Mouse (Mus musculus): Measurements from ENCODE around the gene Gpsm3. TPM values are rescaled to one million over a fixed set of nuclear protein-coding genes. Genes with fewer than 3 reads are reported as not detected.
A peak's percentile ranks its signal among the peaks of the same experiment; 100 is the strongest.

Gene Gpsm3
- polyA plus RNA-seq, 1 experiment from 2014 or later = 28.5 TPM

DNA sequence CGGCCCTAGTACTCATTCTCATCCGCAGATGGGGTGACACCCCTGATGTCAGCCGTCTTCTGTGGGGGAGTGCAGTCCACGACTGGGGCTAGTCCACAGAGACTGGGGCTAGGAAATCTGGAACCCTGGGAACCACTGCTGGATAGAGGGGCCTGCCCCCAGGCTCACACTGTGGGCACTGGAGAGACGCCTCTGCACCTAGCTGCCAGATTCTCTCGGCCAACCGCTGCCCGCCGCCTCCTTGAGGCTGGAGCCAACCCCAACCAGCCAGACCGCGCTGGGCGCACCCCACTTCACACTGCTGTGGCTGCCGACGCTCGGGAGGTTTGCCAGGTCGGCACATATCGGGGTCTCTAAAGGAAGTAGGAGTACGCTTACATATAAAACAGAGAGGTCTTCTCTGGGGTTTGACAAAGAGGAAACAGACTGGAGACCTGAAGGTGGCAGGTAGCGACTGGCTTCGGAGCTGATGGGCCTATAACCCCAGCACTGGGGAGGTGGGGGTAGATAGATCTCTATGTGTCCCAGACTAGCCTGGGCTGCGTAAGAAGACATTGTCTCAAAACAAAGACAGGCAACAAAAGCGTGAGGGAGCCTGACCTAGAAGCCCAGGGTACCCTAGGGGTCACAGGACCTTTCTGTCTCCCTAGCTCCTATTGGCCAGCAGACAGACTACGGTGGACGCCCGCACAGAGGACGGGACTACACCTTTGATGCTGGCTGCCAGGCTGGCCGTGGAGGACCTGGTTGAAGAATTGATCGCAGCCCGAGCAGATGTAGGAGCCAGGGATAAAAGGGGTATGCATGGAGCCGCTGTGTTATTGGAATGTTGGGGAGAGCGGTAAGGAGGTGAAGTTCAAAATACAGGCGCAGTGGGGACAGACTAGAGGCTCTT lies 3.5 kb upstream of the Gpsm3 start:
- H3K4me3 ChIP-seq (replicated peaks; ENCODE audit: low read depth, low read length) = peak overlapping the region; percentile 74
- no peaks in the 10 kb centered on the region for H3K9me3 ChIP-seq (replicated peaks; ENCODE audit: low read length)
- TF ChIP-seq CTCF (IDR thresholded peaks at IDR 0.05; ENCODE audit: low read depth) = no peak
- H3K27me3 ChIP-seq (ENCODE audit: insufficient read depth, low read length) = no peaks in the 10 kb centered on the region
- H3K27ac ChIP-seq = peak overlapping the region; percentile 89; the same call in 1 of the 2 replicates
- 24% methylated on average over 32 of the region's 32 CpGs for WGBS
- H3K4me2 ChIP-seq (ENCODE audit: low read length) = peak overlapping the region; percentile 98
- H3K9ac ChIP-seq (ENCODE audit: low read depth, low read length) = peak overlapping the region; percentile 85; the same call in 1 of the 2 replicates
- H3K36me3 ChIP-seq (ENCODE audit: insufficient read depth, low read length) = no peaks in the 10 kb centered on the region
- peaks cover 36% of the 10 kb centered on the region for H3K4me1 ChIP-seq (replicated peaks; ENCODE audit: insufficient read depth, low read length)
- no peak for DNase-seq (ENCODE audit: low spot score)
- ATAC-seq (replicated peaks; ENCODE audit: low FRiP score, low read depth) = no peak

DNA sequence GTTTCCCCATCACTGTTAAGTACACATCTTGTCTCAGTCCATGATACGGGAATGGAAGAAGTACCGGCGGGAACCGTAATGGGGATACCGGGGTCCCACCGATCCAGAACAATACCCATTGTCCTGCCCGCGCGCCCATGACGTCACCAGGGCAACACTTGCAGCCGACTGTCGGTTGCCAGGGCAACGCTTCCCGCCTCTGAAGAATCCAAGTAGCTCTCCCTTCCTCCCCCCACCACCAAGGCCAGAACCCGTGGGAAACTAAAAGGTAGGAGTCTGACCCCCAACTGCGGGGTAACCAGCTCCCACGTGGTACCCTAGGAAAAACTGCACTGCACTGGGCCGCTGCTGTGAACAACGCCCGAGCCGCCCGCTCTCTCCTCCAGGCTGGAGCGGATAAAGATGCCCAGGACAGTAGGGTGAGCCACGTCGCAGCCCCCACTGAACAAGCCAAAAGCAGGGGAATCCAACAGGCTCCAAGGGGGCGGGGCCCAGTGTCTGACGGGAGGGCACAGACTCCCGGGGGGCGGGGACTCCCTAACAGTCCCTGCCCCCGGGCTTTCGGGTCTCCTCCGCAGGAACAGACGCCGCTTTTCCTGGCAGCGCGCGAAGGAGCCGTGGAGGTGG lies 2.7 kb upstream of the Gpsm3 start:
- H3K4me3 ChIP-seq (replicated peaks; ENCODE audit: low read depth, low read length) = peak overlapping the region; percentile 74
- no peaks in the 10 kb centered on the region for H3K36me3 ChIP-seq (ENCODE audit: insufficient read depth, low read length)
- ATAC-seq (replicated peaks; ENCODE audit: low FRiP score, low read depth) (peak; percentile 57), DNase-seq (ENCODE audit: low spot score) (peak; percentile 96)
- WGBS = under 1% methylated on average over 38 of the region's 38 CpGs
- TF ChIP-seq CTCF (IDR thresholded peaks at IDR 0.05; ENCODE audit: low read depth) = no peak
- H3K27ac ChIP-seq = peak overlapping the region; percentile 89
- H3K9me3 ChIP-seq (replicated peaks; ENCODE audit: low read length) = no peaks in the 10 kb centered on the region
- H3K4me2 ChIP-seq (ENCODE audit: low read length) = peak overlapping the region; percentile 98
- H3K4me1 ChIP-seq (replicated peaks; ENCODE audit: insufficient read depth, low read length) = peaks cover 43% of the 10 kb centered on the region
- H3K9ac ChIP-seq (ENCODE audit: low read depth, low read length) = peak overlapping the region; percentile 85
- no peaks in the 10 kb centered on the region for H3K27me3 ChIP-seq (ENCODE audit: insufficient read depth, low read length)

DNA sequence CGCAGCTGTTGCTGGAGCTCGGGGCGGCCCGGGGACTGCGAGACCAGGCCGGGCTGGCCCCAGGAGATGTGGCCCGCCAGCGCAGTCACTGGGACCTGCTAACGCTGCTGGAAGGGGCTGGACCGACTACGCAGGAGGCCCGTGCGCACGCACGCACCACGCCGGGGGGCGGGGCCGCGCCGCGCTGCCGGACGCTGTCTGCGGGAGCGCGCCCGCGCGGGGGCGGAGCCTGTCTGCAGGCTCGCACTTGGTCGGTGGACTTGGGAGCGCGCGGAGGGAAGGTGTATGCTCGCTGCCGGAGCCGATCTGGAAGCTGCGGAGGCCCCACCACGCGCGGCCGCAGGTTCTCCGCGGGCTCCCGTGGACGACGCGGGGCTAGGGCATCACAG lies 2.2 kb upstream of the Gpsm3 start:
- DNase-seq (ENCODE audit: low spot score) = peak; percentile 95
- WGBS = under 1% methylated on average over 48 of the region's 50 CpGs
- Histone ChIP-seq H3K27ac (peak overlapping the region; percentile 89), H3K36me3 (ENCODE audit: insufficient read depth, low read length) (no peaks in the 10 kb centered on the region), H3K4me3 (replicated peaks; ENCODE audit: low read depth, low read length) (peak overlapping the region; percentile 74), H3K4me2 (ENCODE audit: low read length) (peak overlapping the region; percentile 98), H3K9me3 (replicated peaks; ENCODE audit: low read length) (no peaks in the 10 kb centered on the region), H3K9ac (ENCODE audit: low read depth, low read length) (peak overlapping the region; percentile 85), H3K27me3 (ENCODE audit: insufficient read depth, low read length) (no peaks in the 10 kb centered on the region), H3K4me1 (replicated peaks; ENCODE audit: insufficient read depth, low read length) (peaks cover 43% of the 10 kb centered on the region)
- ATAC-seq (replicated peaks; ENCODE audit: low FRiP score, low read depth) = peak; percentile 71
- TF ChIP-seq CTCF (IDR thresholded peaks at IDR 0.05; ENCODE audit: low read depth) = no peak

DNA sequence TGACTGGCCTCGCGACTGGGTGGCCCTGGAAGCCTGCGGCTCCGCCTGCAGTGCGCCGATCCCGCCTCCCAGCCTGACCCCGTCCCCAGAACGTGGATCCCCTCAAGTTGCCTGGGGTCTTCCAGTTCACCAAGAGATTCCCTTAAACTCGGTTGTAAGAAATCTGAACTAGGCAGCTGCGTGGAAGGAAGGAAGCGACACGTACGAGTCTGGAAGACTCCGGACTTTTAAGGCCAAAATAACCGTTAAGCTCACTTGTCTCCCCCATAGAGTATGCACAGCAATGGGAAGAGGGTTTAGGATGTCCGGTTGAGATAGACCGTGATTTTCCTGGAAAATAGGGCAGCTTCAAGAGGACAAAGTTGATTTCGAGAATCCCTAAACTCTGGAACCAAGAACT lies 1.8 kb upstream of the Gpsm3 start:
- Histone ChIP-seq H3K36me3 (ENCODE audit: insufficient read depth, low read length) (no peaks in the 10 kb centered on the region), H3K4me1 (replicated peaks; ENCODE audit: insufficient read depth, low read length) (peaks cover 43% of the 10 kb centered on the region), H3K9me3 (replicated peaks; ENCODE audit: low read length) (no peaks in the 10 kb centered on the region), H3K27ac (peak overlapping the region; percentile 89), H3K9ac (ENCODE audit: low read depth, low read length) (peak overlapping the region; percentile 85), H3K27me3 (ENCODE audit: insufficient read depth, low read length) (no peaks in the 10 kb centered on the region), H3K4me3 (replicated peaks; ENCODE audit: low read depth, low read length) (peak overlapping the region; percentile 74), H3K4me2 (ENCODE audit: low read length) (peak overlapping the region; percentile 98)
- ATAC-seq (replicated peaks; ENCODE audit: low FRiP score, low read depth) (no peak; the same call in 1 of the 2 replicates), DNase-seq (ENCODE audit: low spot score) (no peak)
- WGBS = 2% methylated on average over 19 of the region's 19 CpGs
- no peak for TF ChIP-seq CTCF (IDR thresholded peaks at IDR 0.05; ENCODE audit: low read depth)

DNA sequence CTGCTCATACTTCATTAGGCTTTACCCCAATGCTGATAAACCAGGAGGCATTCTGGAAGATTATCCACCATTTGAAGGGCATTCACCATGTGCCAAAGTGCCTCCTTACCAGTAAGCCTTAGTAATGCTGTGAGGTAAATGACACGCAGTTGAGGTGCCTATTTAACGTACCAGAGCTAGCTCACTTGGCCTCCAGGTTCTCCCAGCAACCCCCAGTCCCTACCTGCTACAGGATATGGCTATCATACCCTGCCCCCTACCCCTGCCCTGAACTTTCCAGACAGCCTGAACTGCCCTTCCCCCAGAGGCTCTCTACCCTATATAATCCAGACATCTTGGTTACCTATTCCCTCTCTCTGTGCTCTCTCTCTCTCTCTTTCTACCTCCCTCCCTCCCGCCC lies 839 bp upstream of the Gpsm3 start:
- ATAC-seq (replicated peaks; ENCODE audit: low FRiP score, low read depth) (no peak), DNase-seq (ENCODE audit: low spot score) (no peak)
- no peak overlapping the region for H3K4me3 ChIP-seq (replicated peaks; ENCODE audit: low read depth, low read length)
- no peak overlapping the region for H3K9ac ChIP-seq (ENCODE audit: low read depth, low read length)
- no peak for TF ChIP-seq CTCF (IDR thresholded peaks at IDR 0.05; ENCODE audit: low read depth)
- peaks cover 46% of the 10 kb centered on the region for H3K4me1 ChIP-seq (replicated peaks; ENCODE audit: insufficient read depth, low read length)
- H3K27ac ChIP-seq = peak overlapping the region; percentile 99
- no peaks in the 10 kb centered on the region for H3K27me3 ChIP-seq (ENCODE audit: insufficient read depth, low read length)
- H3K9me3 ChIP-seq (replicated peaks; ENCODE audit: low read length) = no peaks in the 10 kb centered on the region
- WGBS = 57% methylated on average over 3 of the region's 3 CpGs
- H3K36me3 ChIP-seq (ENCODE audit: insufficient read depth, low read length) = no peaks in the 10 kb centered on the region
- H3K4me2 ChIP-seq (ENCODE audit: low read length) = peak overlapping the region; percentile 98

DNA sequence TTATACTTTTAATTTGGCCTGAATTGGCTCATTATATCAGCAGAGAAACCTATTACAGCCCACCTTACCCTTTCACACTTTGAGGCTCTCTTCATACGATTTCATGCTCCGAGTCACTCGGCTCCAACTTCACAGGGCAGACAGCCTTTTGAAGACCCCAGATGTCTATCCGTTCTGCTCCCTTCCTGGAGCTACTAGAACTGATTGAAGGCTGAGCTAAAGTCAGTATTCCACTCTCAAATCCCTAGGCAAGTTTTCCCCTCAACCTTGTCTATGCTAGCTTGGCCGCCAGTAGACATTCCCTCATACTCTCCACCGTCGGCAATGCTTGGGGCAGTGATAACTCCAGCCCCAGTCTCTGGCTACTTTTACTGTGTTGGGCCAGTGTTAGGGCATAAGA lies 400 bp upstream of the Gpsm3 start:
- WGBS = 22% methylated on average over 7 of the region's 7 CpGs

More for the DNA sequence above, 400 bp upstream of the Gpsm3 start:
- peak overlapping the region; percentile 99 for H3K27ac ChIP-seq
- no peak for TF ChIP-seq CTCF (IDR thresholded peaks at IDR 0.05; ENCODE audit: low read depth)
- H3K4me3 ChIP-seq (replicated peaks; ENCODE audit: low read depth, low read length) = no peak overlapping the region; the same call in 1 of the 2 replicates
- H3K4me2 ChIP-seq (ENCODE audit: low read length) = peak overlapping the region; percentile 98
- ATAC-seq (replicated peaks; ENCODE audit: low FRiP score, low read depth) (no peak), DNase-seq (ENCODE audit: low spot score) (no peak)
- H3K9me3 ChIP-seq (replicated peaks; ENCODE audit: low read length) = no peaks in the 10 kb centered on the region
- no peaks in the 10 kb centered on the region for H3K27me3 ChIP-seq (ENCODE audit: insufficient read depth, low read length)
- 0 out of 2 replicates have a peak overlapping the region, but pooled peaks have one; percentile 13 for H3K9ac ChIP-seq (ENCODE audit: low read depth, low read length)
- H3K4me1 ChIP-seq (replicated peaks; ENCODE audit: insufficient read depth, low read length) = peaks cover 50% of the 10 kb centered on the region
- H3K36me3 ChIP-seq (ENCODE audit: insufficient read depth, low read length) = no peaks in the 10 kb centered on the region
